Comparison of ENCODE assay signal across 10 mouse cellular contexts in genomic region chr16:50542554-50543333, GRCm38 (mm10). TPM values are rescaled to one million over a fixed set of nuclear protein-coding genes. Genes with fewer than 3 reads are reported as not detected.
DNase-seq lines count a peak whose midpoint lies in the region; ATAC-seq and TF ChIP-seq lines count a peak whose summit lies in the region.
"Had no signal": no experiment of that assay in that cellular context is flagged by ENCODE, and none has a peak within 500 bp of the region (broad histone marks: within the 10 kb centered on the region; RNA-seq: fewer than 3 reads in every experiment).

No protein-coding gene starts in this region.

- 68% methylated on average over 5 of the region's 5 CpGs for WGBS in kidney, embryonic 15.5 days
- 71% methylated on average over 5 of the region's 5 CpGs for WGBS in hindbrain, embryonic 16.5 days

- H3K9ac ChIP-seq in kidney, embryonic 15.5 days = no peak overlapping the region
- no peak overlapping the region for H3K9ac ChIP-seq in ES-E14 (ENCODE audit: insufficient read depth, low read depth, low read length, poor library complexity, severe bottlenecking)
- no peak overlapping the region for H3K9ac ChIP-seq in hindbrain, embryonic 16.5 days (ENCODE audit: low read depth, low read length)

- no peak overlapping the region for H3K27ac ChIP-seq in kidney, embryonic 15.5 days
- no peak overlapping the region for H3K27ac ChIP-seq in ES-E14 (ENCODE audit: insufficient read depth, low read depth, low read length, poor library complexity, severe bottlenecking)
- H3K27ac ChIP-seq in hindbrain, embryonic 16.5 days (ENCODE audit: low read depth, low read length) = no peak overlapping the region

- H3K27me3 ChIP-seq in kidney, embryonic 15.5 days = no peaks in the 10 kb centered on the region
- H3K27me3 ChIP-seq in hindbrain, embryonic 16.5 days (replicated peaks; ENCODE audit: control insufficient read depth, insufficient read depth, low read length) = no peaks in the 10 kb centered on the region

- no peak for DNase-seq in kidney, postnatal 25 days
- peak; percentile 44 for DNase-seq in A20 (ENCODE audit: low read depth, low spot score)
- DNase-seq in ES-E14 (ENCODE audit: low read depth, low spot score) = no peak
- DNase-seq in T-cell, adult 2 months (ENCODE audit: low spot score) = no peak
- no peak for DNase-seq in gastrocnemius, postnatal 36 days

- intact Hi-C loops in gastrocnemius, postnatal 36 days (cut with DNase I) = no loop called here

- H3K36me3 ChIP-seq in kidney, embryonic 15.5 days = no peaks in the 10 kb centered on the region
- H3K36me3 ChIP-seq in ES-E14 (ENCODE audit: control insufficient read depth, insufficient read depth, low read length, poor library complexity, severe bottlenecking) = no peaks in the 10 kb centered on the region
- no peaks in the 10 kb centered on the region for H3K36me3 ChIP-seq in hindbrain, embryonic 16.5 days (ENCODE audit: control insufficient read depth, insufficient read depth, low read length)

- no peaks in the 10 kb centered on the region for H3K4me1 ChIP-seq in kidney, embryonic 15.5 days
- no peaks in the 10 kb centered on the region for H3K4me1 ChIP-seq in ES-E14 (ENCODE audit: control insufficient read depth in 2 of 2, insufficient read depth in 2 of 2, low read length in 2 of 2, poor library complexity in 1 of 2)
- no peaks in the 10 kb centered on the region for H3K4me1 ChIP-seq in hindbrain, embryonic 16.5 days (ENCODE audit: control insufficient read depth, insufficient read depth, low read depth, low read length)

- H3K4me2 ChIP-seq in kidney, embryonic 15.5 days = no peak overlapping the region
- H3K4me2 ChIP-seq in hindbrain, embryonic 16.5 days (ENCODE audit: low read length) = no peak overlapping the region

- in situ Hi-C loops in ES-E14 (cut with MboI; ENCODE audit: low sequenced_read_pairs in 2 of 2, unreplicated experiment in 2 of 2) = no loop called here

- 0 out of 2 replicates have a peak, but pooled peaks have one; percentile 67 for ATAC-seq in kidney, embryonic 15.5 days (replicated peaks; ENCODE audit: low FRiP score)
- ATAC-seq in hindbrain, embryonic 16.5 days = peak; percentile 83

- no peaks in the 10 kb centered on the region for H3K9me3 ChIP-seq in kidney, embryonic 15.5 days (replicated peaks)
- H3K9me3 ChIP-seq in ES-E14 (ENCODE audit: control insufficient read depth, insufficient read depth, low read depth, low read length) = no peaks in the 10 kb centered on the region
- H3K9me3 ChIP-seq in hindbrain, embryonic 16.5 days (ENCODE audit: control insufficient read depth, low read length) = no peaks in the 10 kb centered on the region

- H3K4me3 ChIP-seq in kidney, embryonic 15.5 days (replicated peaks) = no peak overlapping the region
- H3K4me3 ChIP-seq in ES-E14 (ENCODE audit: insufficient read depth in 1 of 2, low read depth in 1 of 2, low read length in 2 of 2, poor library complexity in 1 of 2, severe bottlenecking in 1 of 2) = no peak overlapping the region
- no peak overlapping the region for H3K4me3 ChIP-seq in hindbrain, embryonic 16.5 days (ENCODE audit: low read length)
- H3K4me3 ChIP-seq: myocyte had no signal

TF ChIP-seq in ES-E14, 5 proteins besides CTCF, POLR2A, EP300 and RAD21:
- TF ChIP-seq MAFK (IDR thresholded peaks at IDR 0.05; ENCODE audit: insufficient read depth, low read depth, low read length) = no peak
- peak; percentile 93 for TF ChIP-seq ZNF384 (IDR thresholded peaks at IDR 0.05; ENCODE audit: low read depth, low read length)
- TF ChIP-seq CHD2 (IDR thresholded peaks at IDR 0.05; ENCODE audit: low read depth, low read length) = no peak
- 0 out of 2 replicates have a peak, but pooled peaks have one; percentile 6 for TF ChIP-seq ZC3H11A (IDR thresholded peaks at IDR 0.05; ENCODE audit: borderline replicate concordance, low read depth, low read length)

RNA-seq across cellular contexts. Expression of gene Ccdc54, which starts 48.2 kb away (rescaled TPM):
- not detected in 2 replicates for polyA plus RNA-seq in kidney, embryonic 15.5 days (2015; fragmentation: Nextera tagmentation; extraction: Ambion mirVana)
- not detected in 2 replicates for total RNA-seq in ES-E14 (2012; rRNA removed)
- not detected in 2 replicates for polyA plus RNA-seq in hindbrain, embryonic 16.5 days (2015; fragmentation: Nextera tagmentation; extraction: Ambion mirVana)
- not detected for total RNA-seq in gastrocnemius, postnatal 36 days (2021)
- total RNA-seq: layer of hippocampus, postnatal 14 days had no signal
- polyA plus RNA-seq: myocyte; stomach, embryonic 16.5 days had no signal
